ENCODE assay signal across 22 mouse cellular contexts in genomic region chr17:90272225-90272624, GRCm38 (mm10).
DNase-seq lines count a peak whose midpoint lies in the region; ATAC-seq lines count a peak whose summit lies in the region.
"Had no signal": no experiment of that assay in that cellular context is flagged by ENCODE, and none has a peak within 500 bp of the region (broad histone marks: within the 10 kb centered on the region; RNA-seq: fewer than 3 reads in every experiment).

No protein-coding gene starts in this region.

- 57% methylated on average over 4 of the region's 4 CpGs for WGBS in embryonic facial prominence, embryonic 12.5 days
- WGBS in embryonic facial prominence, embryonic 10.5 days, result 68% methylated on average over 4 of the region's 4 CpGs
- 68% methylated on average over 4 of the region's 4 CpGs for WGBS in midbrain, embryonic 11.5 days
- WGBS in midbrain, embryonic 16.5 days, result 70% methylated on average over 4 of the region's 4 CpGs

- H3K36me3 ChIP-seq in embryonic facial prominence, embryonic 12.5 days, result no peaks in the 10 kb centered on the region
- no peaks in the 10 kb centered on the region for H3K36me3 ChIP-seq in embryonic facial prominence, embryonic 10.5 days (replicated peaks)
- no peaks in the 10 kb centered on the region for H3K36me3 ChIP-seq in midbrain, embryonic 11.5 days (ENCODE audit: control insufficient read depth, insufficient read depth, low read length)
- no peaks in the 10 kb centered on the region for H3K36me3 ChIP-seq in midbrain, embryonic 16.5 days (ENCODE audit: control insufficient read depth, insufficient read depth, low read length)
- H3K36me3 ChIP-seq: embryonic facial prominence, embryonic 15.5 days; hindbrain, embryonic 12.5 days; hindbrain, embryonic 15.5 days had no signal

- no peaks in the 10 kb centered on the region for H3K27me3 ChIP-seq in embryonic facial prominence, embryonic 12.5 days
- no peaks in the 10 kb centered on the region for H3K27me3 ChIP-seq in embryonic facial prominence, embryonic 10.5 days (replicated peaks; ENCODE audit: low read depth, poor library complexity, severe bottlenecking)
- H3K27me3 ChIP-seq in midbrain, embryonic 11.5 days (ENCODE audit: control insufficient read depth, insufficient read depth, low read length), result no peaks in the 10 kb centered on the region
- H3K27me3 ChIP-seq in midbrain, embryonic 16.5 days (ENCODE audit: control insufficient read depth, insufficient read depth, low read depth, low read length), result no peaks in the 10 kb centered on the region
- H3K27me3 ChIP-seq: embryonic facial prominence, embryonic 15.5 days; forebrain, embryonic 13.5 days; hindbrain, embryonic 12.5 days; hindbrain, embryonic 15.5 days had no signal

- no peaks in the 10 kb centered on the region for H3K4me1 ChIP-seq in embryonic facial prominence, embryonic 12.5 days
- no peaks in the 10 kb centered on the region for H3K4me1 ChIP-seq in embryonic facial prominence, embryonic 10.5 days
- H3K4me1 ChIP-seq in midbrain, embryonic 11.5 days (ENCODE audit: control insufficient read depth, insufficient read depth, low read length), result no peaks in the 10 kb centered on the region
- H3K4me1 ChIP-seq in midbrain, embryonic 16.5 days (ENCODE audit: control insufficient read depth, insufficient read depth, low read length), result no peaks in the 10 kb centered on the region
- H3K4me1 ChIP-seq: embryonic facial prominence, embryonic 15.5 days; forebrain, embryonic 13.5 days; hindbrain, embryonic 12.5 days; hindbrain, embryonic 15.5 days had no signal

- no peak overlapping the region for H3K4me3 ChIP-seq in embryonic facial prominence, embryonic 12.5 days
- no peak overlapping the region for H3K4me3 ChIP-seq in embryonic facial prominence, embryonic 10.5 days
- H3K4me3 ChIP-seq in midbrain, embryonic 11.5 days (ENCODE audit: low read depth, low read length), result no peak overlapping the region
- no peak overlapping the region for H3K4me3 ChIP-seq in midbrain, embryonic 16.5 days (ENCODE audit: low read depth, low read length)
- H3K4me3 ChIP-seq: embryonic facial prominence, embryonic 15.5 days; forebrain, embryonic 13.5 days; heart, adult 2 months; hindbrain, embryonic 12.5 days; hindbrain, embryonic 15.5 days had no signal

- intact Hi-C loops in left cerebral cortex, postnatal 14 days (cut with DNase I), result no loop called here

- no peak for DNase-seq in embryonic facial prominence, embryonic 10.5 days (ENCODE audit: low spot score)
- peak; percentile 68 for DNase-seq in midbrain, embryonic 11.5 days (ENCODE audit: low spot score, missing footprints)
- DNase-seq in ZHBTc4 (ENCODE audit: low read depth, low spot score), result peak; percentile 22
- no peak for DNase-seq in left cerebral cortex, postnatal 14 days (ENCODE audit: low spot score in 2 of 2)
- DNase-seq: adrenal gland, adult 2 months; adrenal gland, postnatal 14 days; cerebellum, adult 11 months; cerebellum, adult 2 months; cerebellum, postnatal 10 days; cerebellum, postnatal 36 days; embryo, embryonic 11 days; gastrocnemius, postnatal 36 days; heart, adult 2 months; kidney, adult 2 months had no signal

- no peak overlapping the region for H3K4me2 ChIP-seq in embryonic facial prominence, embryonic 12.5 days (replicated peaks)
- no peak overlapping the region for H3K4me2 ChIP-seq in midbrain, embryonic 11.5 days
- H3K4me2 ChIP-seq in midbrain, embryonic 16.5 days (ENCODE audit: low read length), result no peak overlapping the region
- H3K4me2 ChIP-seq: embryonic facial prominence, embryonic 15.5 days; forebrain, embryonic 13.5 days; heart, embryonic 11.5 days; hindbrain, embryonic 12.5 days; hindbrain, embryonic 15.5 days had no signal

- 0 out of 2 replicates have a peak, but pooled peaks have one; percentile 41 for ATAC-seq in embryonic facial prominence, embryonic 12.5 days (ENCODE audit: insufficient number of reproducible peaks, insufficient read depth, low FRiP score, low TSS enrichment)
- no peak for ATAC-seq in midbrain, embryonic 11.5 days (ENCODE audit: low FRiP score)
- no peak for ATAC-seq in midbrain, embryonic 16.5 days
- ATAC-seq: forebrain, embryonic 13.5 days; intestine, postnatal 0 days had no signal

- no peak overlapping the region for H3K9ac ChIP-seq in embryonic facial prominence, embryonic 12.5 days
- H3K9ac ChIP-seq in midbrain, embryonic 11.5 days (ENCODE audit: low read length), result no peak overlapping the region
- H3K9ac ChIP-seq in midbrain, embryonic 16.5 days (ENCODE audit: low read depth, low read length), result no peak overlapping the region
- H3K9ac ChIP-seq: embryonic facial prominence, embryonic 15.5 days; forebrain, embryonic 13.5 days; hindbrain, embryonic 12.5 days; hindbrain, embryonic 15.5 days had no signal

- no peaks in the 10 kb centered on the region for H3K9me3 ChIP-seq in embryonic facial prominence, embryonic 12.5 days
- H3K9me3 ChIP-seq in embryonic facial prominence, embryonic 10.5 days, result no peaks in the 10 kb centered on the region
- H3K9me3 ChIP-seq in midbrain, embryonic 11.5 days (ENCODE audit: control insufficient read depth, low read length), result no peaks in the 10 kb centered on the region
- H3K9me3 ChIP-seq in midbrain, embryonic 16.5 days (replicated peaks; ENCODE audit: control insufficient read depth, low read length, poor library complexity, severe bottlenecking), result no peaks in the 10 kb centered on the region
- H3K9me3 ChIP-seq: embryonic facial prominence, embryonic 15.5 days; forebrain, embryonic 13.5 days; hindbrain, embryonic 12.5 days; hindbrain, embryonic 15.5 days had no signal

- no peak overlapping the region for H3K27ac ChIP-seq in embryonic facial prominence, embryonic 12.5 days
- H3K27ac ChIP-seq in embryonic facial prominence, embryonic 10.5 days (replicated peaks), result no peak overlapping the region
- no peak overlapping the region for H3K27ac ChIP-seq in midbrain, embryonic 11.5 days (ENCODE audit: low read depth, low read length)
- H3K27ac ChIP-seq in midbrain, embryonic 16.5 days (ENCODE audit: low read length), result no peak overlapping the region
- H3K27ac ChIP-seq: embryonic facial prominence, embryonic 15.5 days; forebrain, embryonic 13.5 days; heart, adult 2 months; hindbrain, embryonic 12.5 days; hindbrain, embryonic 15.5 days had no signal

Comparison
In these comparisons a context has a peak if more than half of its experiments do, and no peak if none do; other contexts are left out.
1. DNase-seq: peak in midbrain, embryonic 11.5 days (single experiment) and ZHBTc4 (single experiment); none in embryonic facial prominence, embryonic 10.5 days (single experiment) and left cerebral cortex, postnatal 14 days (0 of 2).